Mouse (Mus musculus) layer of hippocampus, adult 18-20 months (tissue): ENCODE results near the gene Asf1b. TPM values are rescaled to one million over a fixed set of nuclear protein-coding genes. Genes with fewer than 3 reads are reported as not detected.

Experiments
- DNase-seq, 2 experiments: peaks; one replicate each; pipeline ENCODE4 v3.0.0; 2022; ENCODE audit warnings: low spot score in 2 of 2
- long read RNA-seq: library from polyadenylated mRNA; stranded (forward); transcript quantifications from one replicate; pipeline ENCODE4 v2.0.0, GENCODE M21; 2021
- total RNA-seq, 2 experiments: library from RNA; stranded (reverse); gene quantifications; 2 replicates each; pipeline ENCODE4 v1.2.3; 2021

Gene Asf1b
- total RNA-seq = under 1 TPM; 0.36 to 0.47 TPM
- long read RNA-seq, partial matches to known transcripts = 0 of 1 reads
- long read RNA-seq, other reads (novel, unspliced or antisense) = 0 of 1 reads

DNA sequence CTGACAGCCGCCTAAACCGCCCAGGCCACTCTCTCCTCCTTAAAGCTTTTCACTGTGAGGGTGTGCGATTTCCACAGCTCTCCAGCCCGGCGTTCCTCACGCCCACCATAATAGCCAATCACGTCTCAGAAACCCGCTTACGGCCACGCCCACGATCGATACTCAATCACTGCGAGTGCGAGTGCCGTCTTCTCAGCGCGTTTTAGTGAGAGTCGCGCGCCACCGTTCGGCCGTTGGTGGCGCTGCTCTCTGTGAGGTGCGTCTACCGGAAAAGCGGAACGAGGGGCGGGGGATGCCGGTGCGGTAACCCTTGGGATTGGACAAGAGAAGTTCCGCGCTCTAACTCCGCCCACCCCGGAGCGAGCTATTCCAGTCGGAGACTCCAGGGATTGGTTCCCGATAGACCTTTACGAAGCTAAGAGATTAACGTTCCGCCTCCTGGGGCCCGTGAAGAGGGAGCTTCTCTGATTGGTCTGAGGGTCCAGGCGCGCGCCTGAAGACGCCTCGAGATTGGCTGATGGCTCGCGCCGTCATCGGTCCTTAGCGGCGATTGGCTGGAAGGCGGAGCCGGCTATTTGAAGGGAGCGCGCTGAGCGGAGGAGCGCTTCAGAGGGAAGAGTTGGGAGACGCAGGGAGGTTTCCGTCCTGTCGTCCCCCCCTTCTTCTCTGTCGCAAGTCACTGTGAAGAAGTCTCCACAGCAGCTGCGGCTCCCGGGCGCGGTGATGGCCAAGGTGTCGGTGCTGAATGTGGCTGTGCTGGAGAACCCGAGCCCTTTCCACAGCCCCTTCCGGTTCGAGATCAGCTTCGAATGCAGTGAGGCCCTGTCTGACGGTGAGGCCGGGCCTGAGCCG, at the start of gene Asf1b, which contains the start of gene Gm10644:
Asf1b (plus strand) TSS at position 402 of the 852 bp plus-strand sequence.
Gm10644 (minus strand) TSS at position 100 of the 852 bp plus-strand sequence.
- DNase-seq = peak; percentile 96 to 99

DNA sequence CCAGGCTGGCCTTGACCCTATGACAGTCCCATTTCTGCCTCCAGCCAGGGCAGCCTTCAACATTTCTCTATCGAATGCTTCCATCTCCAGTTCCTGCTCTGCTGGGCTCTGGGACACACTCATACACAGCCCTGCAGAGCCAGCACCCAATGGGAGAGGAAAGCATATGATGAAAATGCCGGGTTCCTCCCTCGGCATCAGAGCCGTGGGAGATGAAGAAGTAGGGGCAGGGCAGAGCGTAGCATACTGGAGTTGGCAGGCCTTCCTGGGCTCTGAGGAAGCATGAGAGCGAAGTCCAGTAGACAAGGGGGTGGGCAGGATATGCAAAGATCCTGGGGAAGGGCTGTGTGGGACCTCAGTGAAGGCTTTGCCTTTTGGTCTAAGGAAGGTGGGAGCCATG, 46.7 kb upstream of the Asf1b start:
- DNase-seq = peak in 1 of 2 experiments; percentile 40

DNA sequence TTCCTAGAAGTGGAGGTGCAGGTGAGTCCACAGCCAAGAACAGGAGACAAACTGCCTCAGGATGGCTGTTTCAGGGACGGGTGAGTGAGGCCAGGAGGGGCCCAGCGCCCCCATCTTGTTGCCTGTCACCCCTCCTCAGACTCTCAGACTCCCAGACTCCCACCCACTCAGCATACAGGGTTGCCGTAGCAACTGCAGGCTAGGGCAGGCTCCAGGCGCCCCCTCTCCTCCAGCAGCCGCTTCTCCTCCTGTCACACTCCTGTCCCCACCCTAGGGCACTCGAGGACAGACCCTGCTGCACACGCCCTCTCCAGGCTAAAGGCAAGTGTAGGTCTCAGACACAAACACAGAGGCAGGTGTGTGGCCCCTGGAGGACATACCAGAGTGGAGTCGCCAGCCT, 46.0 kb upstream of the Asf1b start:
- DNase-seq = peak; percentile 50 to 66

GRCm38 (mm10) chr8:83911809-83912731, 43.2 kb upstream of the Asf1b start:
- no peak for DNase-seq

DNA sequence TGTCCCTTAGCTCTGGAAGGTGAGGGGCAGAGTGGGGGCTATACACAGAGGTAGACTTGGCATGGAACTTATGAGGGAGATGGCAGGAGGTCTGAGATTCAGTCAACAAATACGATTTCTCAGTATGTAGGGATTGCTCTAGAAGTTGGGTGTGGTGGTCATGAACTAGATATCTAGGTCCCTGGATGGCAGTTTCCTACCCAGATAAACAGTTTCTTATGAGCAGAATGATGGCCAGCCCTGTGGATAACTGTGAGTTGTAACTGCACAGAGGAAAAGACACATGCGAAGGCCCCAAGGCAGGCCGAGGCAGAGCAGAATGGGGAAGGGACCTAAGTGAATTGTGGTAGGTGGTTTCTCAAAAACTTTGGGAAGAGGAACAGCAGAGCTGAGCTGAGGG, 41.1 kb upstream of the Asf1b start:
- DNase-seq = no peak

- peak in 1 of 2 experiments; percentile 35 for DNase-seq
These were observed 40.4 kb upstream of the Asf1b start for GRCm38 (mm10) chr8:83914860-83915259.

DNA sequence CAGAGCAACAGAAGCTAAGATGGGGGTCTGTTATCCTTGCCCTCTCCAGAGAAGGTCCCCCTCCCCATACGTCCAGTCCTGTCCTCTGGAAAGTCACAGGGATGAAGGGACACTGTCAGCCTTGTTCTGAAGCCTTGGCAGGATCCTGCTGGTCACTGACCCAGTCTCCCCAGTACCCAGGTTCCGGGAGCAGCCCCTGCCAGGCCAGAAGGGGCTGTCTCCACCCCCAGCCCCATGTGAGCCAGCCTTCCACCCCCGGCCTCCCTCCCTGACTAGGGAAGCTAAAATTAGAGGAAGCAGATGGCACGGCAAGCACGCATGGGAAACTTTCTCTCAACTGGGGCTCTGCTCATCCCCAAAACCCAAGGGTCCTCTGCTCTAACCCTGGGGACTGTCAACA, 39.3 kb upstream of the Asf1b start:
- peak; percentile 63 to 77 for DNase-seq

GRCm38 (mm10) chr8:83917566-83917965, 37.7 kb upstream of the Asf1b start:
- DNase-seq = no peak

- peak; percentile 78 to 93 for DNase-seq
These were observed 33.7 kb upstream of the Asf1b start for GRCm38 (mm10) chr8:83921558-83921957.

DNA sequence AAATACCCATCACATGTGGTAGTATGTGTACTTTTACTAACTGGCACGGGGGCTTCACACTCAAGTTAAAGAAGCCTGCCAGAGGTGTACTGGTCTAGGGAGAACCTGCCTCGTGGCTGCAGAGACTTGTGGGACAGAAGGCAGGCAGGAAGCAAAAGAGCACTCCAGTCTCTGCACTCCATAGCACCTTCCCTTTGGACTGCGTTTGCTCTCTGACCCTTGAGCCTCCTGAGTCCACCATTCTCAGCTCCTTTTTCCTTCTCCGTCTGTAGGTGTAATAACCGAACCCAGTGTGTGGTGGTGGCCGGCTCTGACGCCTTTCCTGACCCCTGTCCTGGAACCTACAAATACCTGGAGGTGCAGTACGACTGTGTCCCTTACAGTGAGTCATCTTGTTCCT, 32.6 kb upstream of the Asf1b start:
- DNase-seq = no peak

- DNase-seq = no peak
These were observed 30.7 kb upstream of the Asf1b start for GRCm38 (mm10) chr8:83924585-83924984.

- DNase-seq = no peak
These were observed 29.0 kb upstream of the Asf1b start for GRCm38 (mm10) chr8:83926266-83926665.

- no peak for DNase-seq
These were observed 21.1 kb upstream of the Asf1b start for GRCm38 (mm10) chr8:83934222-83934621.

GRCm38 (mm10) chr8:83934994-83935393, 20.3 kb upstream of the Asf1b start:
- no peak for DNase-seq

DNA sequence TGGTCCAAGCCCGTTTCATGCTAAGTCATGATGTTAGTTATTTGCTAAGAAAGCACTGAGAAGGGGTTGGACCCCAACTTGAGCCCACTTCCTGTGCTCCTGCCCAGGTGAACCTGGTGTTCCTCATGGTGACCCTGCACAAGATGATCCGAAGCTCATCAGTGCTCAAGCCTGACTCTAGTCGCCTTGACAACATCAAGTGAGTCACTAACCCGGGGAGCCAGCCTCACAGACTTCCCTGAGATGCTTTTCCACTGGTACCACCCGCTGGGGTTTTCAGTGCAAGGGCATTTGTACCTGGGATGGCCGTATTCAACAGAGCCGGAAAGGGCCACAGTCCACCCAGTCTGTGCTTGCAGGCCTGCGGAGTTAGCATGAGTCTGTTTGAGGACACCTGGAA, 19.9 kb upstream of the Asf1b start:
- no peak for DNase-seq

DNA sequence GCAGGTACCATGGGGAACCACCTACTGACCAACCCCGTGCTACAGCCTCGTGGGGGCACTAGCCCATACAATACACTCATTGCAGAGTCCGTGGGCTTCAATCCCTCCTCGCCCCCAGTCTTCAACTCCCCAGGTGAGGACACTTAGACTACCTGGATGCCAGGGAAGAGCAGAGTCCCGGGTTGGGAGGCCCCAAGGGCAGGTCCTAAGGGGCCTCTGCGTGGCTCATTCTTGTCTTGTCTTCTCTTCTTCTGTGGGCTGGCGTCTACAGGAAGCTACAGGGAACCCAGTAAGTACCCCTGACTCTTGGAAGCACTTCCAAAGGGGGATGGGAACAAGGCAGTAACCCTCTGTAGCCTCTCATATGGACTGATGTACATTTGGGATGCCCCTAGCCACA, 17.7 kb upstream of the Asf1b start:
- DNase-seq = no peak

DNA sequence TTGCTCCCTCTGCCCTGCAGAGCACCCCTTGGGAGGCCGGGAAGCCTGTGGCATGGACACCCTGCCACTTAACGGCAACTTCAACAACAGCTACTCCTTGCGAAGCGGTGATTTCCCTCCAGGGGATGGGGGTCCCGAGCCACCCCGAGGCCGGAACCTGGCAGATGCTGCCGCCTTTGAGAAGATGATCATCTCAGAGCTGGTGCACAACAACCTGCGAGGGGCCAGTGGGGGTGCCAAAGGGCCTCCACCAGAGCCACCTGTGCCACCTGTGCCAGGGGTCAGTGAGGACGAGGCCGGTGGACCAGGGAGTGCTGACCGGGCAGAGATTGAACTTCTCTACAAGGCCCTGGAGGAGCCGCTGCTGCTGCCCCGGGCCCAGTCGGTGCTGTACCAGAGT, 17.0 kb upstream of the Asf1b start:
- DNase-seq = no peak

- no peak for DNase-seq
These were observed 14.1 kb upstream of the Asf1b start for GRCm38 (mm10) chr8:83941066-83941677.

- DNase-seq = no peak
These were observed 12.9 kb upstream of the Asf1b start for GRCm38 (mm10) chr8:83942446-83942845.

GRCm38 (mm10) chr8:83945540-83945939, 9.8 kb upstream of the Asf1b start:
- no peak for DNase-seq

DNA sequence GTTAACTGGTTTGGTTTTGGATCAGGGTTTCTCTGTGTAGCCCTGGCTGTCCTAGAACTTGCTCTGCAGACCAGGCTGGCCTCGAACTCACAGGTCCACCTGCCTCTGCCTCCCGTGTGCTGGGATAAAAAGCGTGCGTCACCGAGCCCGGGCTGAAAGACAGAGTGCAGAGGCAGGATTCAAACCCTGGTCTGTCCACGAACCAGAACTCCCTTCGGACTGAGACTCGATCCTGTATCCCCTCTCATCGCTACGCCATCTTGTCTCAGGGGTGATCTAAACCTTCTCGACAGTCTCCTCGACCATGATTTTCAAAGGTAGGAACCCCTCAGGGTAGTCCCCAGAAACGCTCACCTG, 580 bp upstream of the Asf1b start:
- DNase-seq = no peak

GRCm38 (mm10) chr8:83955958-83956218, 581 bp downstream of the Asf1b start:
- DNase-seq = no peak
